Mouse (Mus musculus): ENCODE results near the gene Hif1an.

Hif1an gene

DNA sequence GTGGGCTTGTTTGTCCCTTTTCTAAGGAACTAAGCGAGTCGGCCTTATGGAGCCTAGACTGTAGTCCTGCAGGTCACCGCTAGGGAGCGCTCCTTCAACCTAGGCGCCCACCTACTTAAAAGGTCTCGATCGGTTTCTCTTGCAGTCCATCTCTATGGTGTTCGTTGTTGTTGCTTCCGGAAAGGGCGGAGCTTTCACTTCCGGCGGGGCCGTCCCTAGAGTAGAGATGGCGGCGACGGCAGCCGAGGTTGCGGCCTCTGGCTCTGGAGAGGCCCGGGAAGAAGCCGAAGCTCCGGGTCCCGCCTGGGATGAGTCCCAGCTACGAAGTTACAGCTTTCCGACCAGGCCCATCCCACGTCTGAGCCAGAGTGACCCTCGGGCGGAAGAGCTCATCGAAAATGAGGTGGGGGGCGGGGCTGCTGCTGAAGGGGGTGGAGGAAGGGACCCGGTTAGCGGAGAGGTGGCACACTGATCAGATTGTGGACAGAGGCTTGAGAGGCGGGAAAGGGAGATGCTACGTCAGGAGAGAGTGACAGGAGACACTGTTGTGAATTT lies at the start of gene Hif1an:
Gene Hif1an (plus strand): TSS at position 199 of the 555 bp plus-strand sequence.
- peak; percentile 93 for DNase-seq (ENCODE audit: low spot score)

DNA sequence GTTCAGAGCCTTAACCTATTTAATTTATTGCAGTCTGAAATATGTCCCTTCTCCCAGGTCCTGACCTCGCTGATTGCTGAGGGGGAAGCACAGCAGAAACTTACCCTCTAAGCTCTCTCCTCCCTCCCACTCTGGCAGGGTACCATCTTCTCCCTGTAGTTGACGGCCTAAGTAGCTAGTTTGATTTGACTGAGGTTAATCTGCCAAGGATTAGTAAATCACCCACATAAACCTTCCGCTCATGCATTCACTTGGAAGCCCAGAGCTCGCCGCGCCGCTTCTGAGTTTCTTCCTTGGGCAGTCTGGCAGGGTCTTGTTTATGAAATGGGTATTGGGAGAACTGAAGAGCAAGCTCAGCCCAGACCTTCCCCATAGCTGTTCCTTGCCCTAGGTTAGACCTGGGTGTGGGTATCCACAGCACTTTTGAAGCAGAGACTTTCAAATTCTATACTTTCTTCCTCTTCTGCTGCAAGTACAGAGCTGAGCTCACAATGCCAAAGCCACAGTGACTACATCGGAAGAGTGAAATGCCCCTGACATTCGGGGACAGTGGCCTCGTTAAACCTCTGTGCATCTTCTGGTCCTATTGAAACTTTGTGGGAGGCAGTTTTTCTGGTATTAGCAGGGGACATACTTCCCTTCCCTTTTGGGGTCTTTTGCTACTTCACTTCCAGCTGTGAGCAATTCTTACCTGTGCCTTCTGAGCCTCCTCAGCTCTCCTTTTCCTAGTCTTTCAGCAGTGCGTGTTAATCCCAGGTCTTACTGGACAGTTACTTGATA lies 49.4 kb upstream of the Hif1an start:
- no peak for DNase-seq (ENCODE audit: low spot score)

DNA sequence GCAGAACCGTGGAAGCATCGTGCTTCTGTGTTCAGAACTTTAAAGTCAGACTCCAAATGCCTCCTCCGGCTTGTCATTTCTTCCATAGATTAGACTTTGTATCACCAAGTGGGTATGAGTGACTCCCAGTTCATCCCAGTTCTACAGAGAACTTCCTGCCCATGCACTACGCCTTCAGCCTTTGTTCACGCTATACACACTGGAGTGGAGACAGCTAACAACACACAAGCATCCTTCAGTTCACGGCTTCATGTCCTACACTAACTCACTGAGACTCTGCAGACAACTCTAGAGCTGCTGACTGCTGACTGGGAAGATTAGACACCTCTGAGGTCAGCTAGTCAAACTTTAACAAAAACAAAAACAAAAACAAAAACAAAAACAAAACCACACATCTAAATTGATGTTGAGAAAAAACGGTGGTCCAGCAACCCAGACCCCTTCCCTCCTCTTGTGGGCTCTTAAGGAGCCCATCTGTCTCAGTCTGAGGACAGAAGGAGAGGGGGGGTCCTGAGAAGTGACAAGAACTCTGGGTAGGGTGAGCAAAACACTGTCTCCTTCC lies 48.6 kb upstream of the Hif1an start:
- no peak for DNase-seq (ENCODE audit: low spot score)

- DNase-seq (ENCODE audit: low spot score): no peak
These were observed 47.9 kb upstream of the Hif1an start for GRCm38 (mm10) chr19:44514521-44515451.

GRCm38 (mm10) chr19:44515769-44516168 lies 46.9 kb upstream of the Hif1an start:
- no peak for DNase-seq (ENCODE audit: low spot score)

GRCm38 (mm10) chr19:44517996-44518768 lies 44.5 kb upstream of the Hif1an start:
- no peak for DNase-seq (ENCODE audit: low spot score)

- DNase-seq (ENCODE audit: low spot score): peak; percentile 29
These were observed 43.5 kb upstream of the Hif1an start for GRCm38 (mm10) chr19:44519152-44519551.

- no peak for DNase-seq (ENCODE audit: low spot score)
These were observed 37.0 kb upstream of the Hif1an start for GRCm38 (mm10) chr19:44525551-44526205.

DNA sequence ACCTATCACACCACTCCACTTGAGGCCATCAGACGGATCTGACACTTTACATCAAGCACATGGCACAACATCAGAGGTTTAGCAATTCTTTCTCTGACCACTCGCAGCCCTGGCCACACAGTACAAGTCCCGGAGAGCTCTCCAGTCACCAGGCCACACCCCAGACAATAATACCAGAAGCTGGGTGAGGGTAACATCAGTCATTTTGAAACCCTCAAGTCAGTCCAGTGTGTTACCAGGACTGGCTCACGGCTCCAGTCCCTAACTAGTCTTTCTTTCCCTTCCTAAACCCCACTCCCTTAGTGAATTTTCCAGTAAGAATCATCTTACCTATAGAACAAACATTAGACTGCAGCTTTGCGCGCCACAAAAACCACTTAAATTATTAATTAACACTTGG lies 32.6 kb upstream of the Hif1an start:
- no peak for DNase-seq (ENCODE audit: low spot score)

GRCm38 (mm10) chr19:44535376-44535775 lies 27.3 kb upstream of the Hif1an start:
- no peak for DNase-seq (ENCODE audit: low spot score)

DNA sequence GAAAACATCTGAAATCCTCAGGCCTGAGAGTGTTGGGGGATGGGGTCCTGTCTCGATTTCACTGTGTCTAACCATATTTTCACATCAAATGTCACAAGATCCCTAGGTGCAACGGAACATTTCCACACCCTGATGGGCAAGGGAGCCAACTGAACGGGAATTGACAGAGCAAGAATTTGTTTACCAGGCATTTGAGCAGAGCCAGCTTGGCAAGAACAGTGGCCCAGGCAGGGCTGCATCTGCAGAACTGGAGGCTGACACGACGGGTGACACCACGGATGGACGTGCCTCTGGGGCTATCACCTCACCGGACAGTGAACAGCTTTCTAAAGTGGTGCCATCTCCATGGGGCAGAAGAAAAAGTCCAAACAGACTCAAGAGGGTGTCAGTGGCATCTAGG lies 25.2 kb upstream of the Hif1an start:
- no peak for DNase-seq (ENCODE audit: low spot score)

DNA sequence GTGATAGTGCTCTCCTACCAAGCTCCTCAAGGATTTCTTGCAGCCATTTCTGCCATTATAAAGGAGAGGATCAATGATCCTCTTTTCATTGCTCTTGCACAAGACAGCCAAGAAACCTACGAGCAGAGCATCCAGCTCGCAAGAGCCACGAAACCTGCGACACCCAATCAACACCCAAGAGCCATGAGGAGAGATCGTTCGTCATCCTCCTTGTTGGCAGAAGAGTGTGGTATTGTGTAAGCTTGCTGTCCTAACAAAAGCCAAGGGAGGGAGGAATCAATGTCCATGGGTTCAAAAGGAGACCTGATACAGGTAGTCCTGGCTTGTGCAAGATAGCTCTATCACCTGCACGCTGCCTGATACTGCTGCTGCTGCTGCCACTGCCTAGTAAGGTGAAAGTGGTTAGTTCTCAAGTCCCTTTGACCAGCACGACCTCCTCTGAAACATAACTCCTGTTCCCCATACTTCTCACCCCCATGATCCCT lies 19.9 kb upstream of the Hif1an start:
- DNase-seq (ENCODE audit: low spot score): no peak

- no peak for DNase-seq (ENCODE audit: low spot score)
These were observed 18.3 kb upstream of the Hif1an start for GRCm38 (mm10) chr19:44544372-44544771.

GRCm38 (mm10) chr19:44544775-44545174 lies 17.9 kb upstream of the Hif1an start:
- peak; percentile 81 for DNase-seq (ENCODE audit: low spot score)

DNA sequence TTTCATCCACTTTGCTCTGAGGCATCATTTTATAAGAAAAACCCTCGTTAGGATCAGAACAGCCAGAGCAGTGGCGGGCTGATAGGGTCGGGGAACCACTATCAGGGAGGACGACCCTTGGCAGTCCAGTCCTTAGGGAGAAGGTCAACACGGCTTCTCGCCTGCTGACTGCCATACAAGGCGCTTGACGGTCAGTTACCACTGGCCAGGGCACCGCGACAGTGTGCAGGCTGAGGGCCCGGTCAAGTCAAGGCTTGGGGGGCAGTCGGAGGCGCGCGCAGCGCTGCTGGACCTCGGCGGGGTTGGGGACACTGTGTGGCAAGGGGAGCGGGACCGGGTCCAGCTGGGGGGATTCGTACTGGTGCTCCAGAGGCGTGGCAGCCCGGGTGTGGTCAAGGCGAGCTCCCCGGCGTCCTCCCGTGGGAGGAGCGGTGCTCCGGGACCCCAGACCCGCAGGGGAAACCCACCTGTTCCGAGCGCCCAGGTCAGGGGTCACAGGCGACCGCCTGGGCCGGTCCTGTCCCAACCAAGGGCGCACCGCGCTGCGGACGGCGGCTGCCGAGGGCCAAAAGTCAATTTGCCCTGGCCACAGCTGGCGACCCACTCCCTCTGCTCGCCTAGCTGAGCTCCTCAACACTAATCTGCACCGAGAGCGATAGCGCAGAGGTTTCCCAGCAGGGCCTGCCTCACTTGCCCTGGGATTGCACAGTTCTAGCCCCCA lies 17.2 kb upstream of the Hif1an start, which contains the start of gene Sec31b:
Gene Sec31b (minus strand): TSS at position 544 of the 721 bp plus-strand sequence.
- DNase-seq (ENCODE audit: low spot score): peak; percentile 27

DNA sequence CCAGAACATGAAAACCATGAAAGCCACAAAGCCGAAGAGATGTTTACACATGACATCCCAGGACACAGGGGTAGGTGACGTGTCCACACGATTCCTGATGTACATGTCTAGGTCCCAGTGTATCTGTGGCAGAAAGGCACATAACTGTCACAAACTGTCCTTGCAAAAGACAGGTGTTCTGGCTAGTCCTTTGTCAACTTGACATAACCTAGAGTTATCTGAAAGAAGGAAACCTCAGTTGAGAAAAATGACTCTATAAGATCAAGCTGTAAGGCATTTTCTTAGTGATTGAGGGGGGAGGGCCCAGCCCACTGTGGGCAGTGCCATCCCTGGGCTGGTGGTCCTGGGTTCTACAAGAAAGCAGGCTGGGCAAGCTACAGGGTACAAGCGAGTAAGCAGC lies 9.9 kb upstream of the Hif1an start, which contains the start of gene Gm20538:
Gene Gm20538 (minus strand): TSS at position 101 of the 400 bp plus-strand sequence.
- no peak for DNase-seq (ENCODE audit: low spot score)

DNA sequence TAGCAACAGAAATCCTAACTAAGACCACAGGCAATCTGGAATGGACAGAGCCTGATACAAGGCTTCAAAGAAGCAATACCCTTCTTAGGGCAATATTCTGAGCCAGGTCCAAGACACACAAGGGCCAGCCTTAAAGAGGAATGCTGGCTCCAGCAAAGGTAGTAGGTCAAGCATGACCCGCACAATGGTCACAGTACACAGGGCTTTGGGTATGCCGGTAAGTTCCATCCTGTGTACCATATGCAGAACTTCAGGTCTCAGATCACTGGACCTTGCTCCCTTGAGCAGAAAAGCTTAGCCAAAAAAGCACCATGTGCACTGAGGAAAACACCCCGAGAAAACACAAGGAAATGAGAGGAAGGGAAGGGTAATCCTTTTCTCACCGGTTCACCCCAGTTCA lies 9.4 kb upstream of the Hif1an start:
- DNase-seq (ENCODE audit: low spot score): no peak

GRCm38 (mm10) chr19:44554490-44554860 lies 8.2 kb upstream of the Hif1an start:
- no peak for DNase-seq (ENCODE audit: low spot score)

GRCm38 (mm10) chr19:44554861-44555590 lies 7.6 kb upstream of the Hif1an start, which contains the start of gene Ndufb8:
TSS of gene Ndufb8 (minus strand) at chr19:44555440.
- DNase-seq (ENCODE audit: low spot score): peak; percentile 96

Measured in urinary bladder, postnatal 14 days (tissue).